Mouse (Mus musculus) natural killer cell, adult 2 months (primary cell): ENCODE results near the gene Hus1b.

Experiments used
- DNase-seq, 2 experiments: peaks; one replicate each; pipeline ENCODE4 v3.0.0; 2022; ENCODE audit warnings: low spot score in 2 of 2

Hus1b gene

DNA sequence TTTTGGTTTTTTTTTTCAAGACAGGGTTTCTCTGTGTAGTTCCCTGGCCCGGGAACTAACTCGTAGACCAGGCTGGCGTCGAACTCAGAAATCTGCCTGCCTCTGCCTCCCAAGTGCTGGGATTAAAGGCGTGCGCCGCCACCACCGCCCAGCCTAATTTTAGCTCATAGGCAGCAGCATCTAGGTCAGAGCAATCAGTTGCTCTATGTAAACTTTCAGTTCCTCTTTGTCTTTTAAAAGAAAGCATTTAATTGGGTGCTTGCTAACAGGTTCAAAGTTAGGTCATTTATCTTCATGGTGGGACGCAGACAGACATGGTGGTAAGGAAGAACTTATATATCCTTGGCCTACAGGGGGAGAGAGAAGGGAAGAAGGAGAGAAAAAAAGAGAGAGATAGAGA, 1.6 kb upstream of the Hus1b start:
- no peak for DNase-seq

DNA sequence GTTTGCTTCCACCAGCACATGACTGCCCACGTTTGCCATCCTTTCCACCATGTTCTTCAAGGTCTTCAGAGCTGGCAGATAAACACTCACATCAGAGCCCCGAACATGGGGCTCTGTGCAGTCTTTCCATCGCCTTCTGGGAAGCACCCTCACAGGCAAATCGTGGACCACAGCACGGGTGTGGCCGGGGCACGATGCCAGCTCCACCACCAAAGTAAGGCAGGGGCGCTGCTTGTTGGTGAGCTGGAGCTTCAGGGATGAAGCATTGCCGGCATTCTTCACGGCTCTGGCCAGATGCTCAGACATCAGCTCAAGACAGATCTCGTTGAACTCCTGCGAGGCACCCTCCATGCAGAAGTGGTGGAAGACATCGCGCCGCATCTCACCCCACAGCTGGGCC, 430 bp downstream of the Hus1b start:
- DNase-seq = no peak

DNA sequence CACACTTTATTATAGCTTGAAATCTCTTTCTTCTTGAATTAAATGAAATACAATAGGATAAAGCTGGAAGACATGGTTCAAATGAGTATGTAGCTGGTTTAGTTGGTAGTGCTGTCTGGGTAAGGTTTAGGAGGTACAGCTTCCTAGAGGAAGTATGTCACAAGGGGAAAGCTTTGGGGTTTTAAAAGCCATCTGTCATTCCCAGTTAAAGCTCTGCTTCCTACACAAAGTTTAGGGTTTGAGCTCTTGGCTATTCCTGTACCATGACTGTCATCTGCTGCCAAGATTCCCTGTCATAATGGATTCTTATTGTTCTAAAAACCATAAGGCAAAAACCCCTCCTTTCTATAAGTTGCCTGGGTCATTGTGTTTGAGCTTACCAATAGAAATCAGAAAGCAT, 1.8 kb downstream of the Hus1b start:
- no peak for DNase-seq

DNA sequence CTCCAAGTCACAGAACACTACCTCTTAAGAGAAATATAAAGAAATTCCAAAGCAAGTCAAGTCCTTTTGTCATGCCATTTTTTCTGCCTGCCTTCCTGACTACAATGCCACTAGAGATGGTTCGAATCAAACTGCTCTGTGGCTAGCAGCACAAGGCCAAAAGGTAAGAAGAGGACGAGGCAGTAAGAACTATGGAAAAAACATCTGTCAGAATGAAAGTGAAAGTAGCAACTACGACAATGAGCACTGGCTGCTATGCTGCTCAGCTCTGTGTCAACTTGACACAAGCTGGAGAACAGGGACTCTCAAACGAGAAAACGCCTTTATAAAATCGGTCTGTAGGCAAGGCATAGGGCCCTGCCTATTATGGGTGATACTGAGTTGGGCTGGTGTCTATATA, 14.6 kb downstream of the Hus1b start:
- peak in 1 of 2 experiments; percentile 42 for DNase-seq

DNA sequence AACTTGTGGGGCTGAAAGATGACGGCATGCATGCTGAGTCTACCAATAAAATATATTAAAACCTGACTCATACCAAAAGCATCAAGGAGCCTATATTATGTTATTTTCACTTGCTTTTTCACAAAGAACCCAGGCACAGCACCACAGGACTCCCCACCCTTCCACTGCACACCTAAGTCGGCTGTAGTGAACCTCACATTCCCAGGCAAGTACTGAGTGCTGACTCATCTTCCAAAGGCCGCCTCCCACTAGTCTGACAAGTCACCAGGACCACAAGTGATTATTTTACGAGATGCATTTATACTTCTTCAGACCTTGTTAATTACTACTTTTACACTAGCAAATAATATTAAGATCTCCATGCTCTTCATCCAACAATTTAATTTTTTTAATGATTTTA, 15.9 kb downstream of the Hus1b start:
- DNase-seq = no peak

DNA sequence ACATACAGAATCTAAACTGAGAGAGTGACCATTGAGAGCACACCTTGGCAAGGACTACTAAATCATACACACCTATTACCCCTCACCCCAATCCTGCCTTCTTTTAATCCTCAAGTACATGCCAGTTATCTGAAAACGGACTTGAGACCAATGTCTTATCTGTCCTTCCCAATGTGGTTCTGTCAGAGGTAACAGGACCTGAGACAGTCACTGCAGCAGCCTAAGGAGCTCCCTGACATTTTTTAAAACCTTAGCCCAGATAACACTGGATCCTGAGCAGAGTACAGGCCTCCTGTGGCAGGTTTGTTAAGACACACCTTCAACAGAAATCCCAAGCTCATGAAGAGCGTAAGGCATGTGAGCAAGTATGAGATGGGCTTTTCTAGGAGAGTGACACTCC, 18.4 kb downstream of the Hus1b start:
- no peak for DNase-seq

DNA sequence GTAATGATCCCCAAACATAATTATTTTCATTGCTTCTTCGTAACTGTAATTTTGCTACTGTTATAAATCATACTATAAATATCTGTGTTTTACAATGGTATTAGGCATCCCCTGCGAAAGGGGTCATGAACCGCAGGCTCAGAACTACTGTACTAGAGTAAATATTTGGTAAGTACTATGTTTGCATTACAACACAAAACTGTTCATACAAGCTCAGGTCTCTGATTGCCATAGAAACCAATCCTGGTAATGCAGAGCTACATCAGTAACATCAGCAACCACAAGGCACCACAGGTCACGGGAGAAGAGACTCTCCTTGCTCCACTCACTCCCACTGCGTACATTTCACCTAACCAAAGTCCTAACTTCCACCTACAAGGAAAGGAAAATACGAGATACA, 23.3 kb downstream of the Hus1b start:
- DNase-seq = no peak

DNA sequence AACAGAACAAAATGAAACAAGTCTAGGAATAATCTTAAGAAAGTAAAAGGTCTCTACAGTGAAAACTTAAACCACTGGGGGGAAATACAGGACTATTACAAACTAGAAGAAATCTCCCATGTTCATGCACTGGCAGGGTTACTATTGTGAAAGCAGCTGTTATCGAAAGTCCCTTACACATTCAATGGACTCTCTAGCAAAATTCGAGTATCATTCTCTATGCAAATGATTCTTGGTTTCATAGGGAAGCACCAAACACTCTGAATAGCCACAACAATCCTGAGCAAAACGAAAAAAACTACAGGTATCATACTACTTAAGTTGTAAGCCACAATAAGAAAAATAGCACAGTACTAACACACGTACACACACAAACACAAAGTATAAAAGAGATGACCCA, 25.6 kb downstream of the Hus1b start:
- DNase-seq = no peak

DNA sequence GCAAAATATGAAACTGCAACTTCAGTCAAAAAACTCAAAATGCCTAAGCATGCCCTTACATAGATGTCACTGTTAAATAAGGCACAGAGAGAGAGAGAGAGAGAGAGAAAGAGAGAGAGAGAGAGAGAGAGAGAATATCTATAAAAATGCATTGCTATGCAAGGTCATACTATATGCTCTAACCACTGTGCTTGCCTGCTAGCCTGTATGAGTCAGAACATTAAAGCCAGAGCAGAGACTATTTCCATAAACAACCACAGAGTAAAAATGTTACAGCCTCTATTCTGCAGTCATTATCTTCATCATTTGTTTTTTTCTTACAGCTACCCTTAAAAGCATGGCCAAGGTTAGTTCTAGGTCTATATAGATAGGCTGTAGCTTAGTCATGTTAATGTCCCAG, 33.8 kb downstream of the Hus1b start:
- DNase-seq = no peak

DNA sequence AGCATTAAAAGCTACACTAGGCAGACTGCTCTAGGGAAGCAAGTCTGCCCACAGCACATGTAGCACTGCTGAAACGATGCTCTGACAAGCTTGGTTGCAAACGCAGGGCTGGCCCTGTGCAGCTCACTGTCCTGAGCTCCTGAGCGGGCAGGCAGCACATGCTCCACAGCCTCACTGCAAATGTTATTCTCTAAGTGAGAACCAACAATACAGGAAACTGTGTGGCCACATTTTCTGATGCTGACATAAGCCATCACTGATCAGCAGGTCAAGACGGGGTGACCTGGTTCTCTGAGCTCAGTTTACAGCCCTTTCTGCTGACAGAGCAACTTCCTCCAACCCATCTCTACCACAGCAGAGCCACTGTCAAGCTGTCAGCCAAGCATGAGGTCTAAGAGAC, 34.5 kb downstream of the Hus1b start:
- DNase-seq = peak; percentile 33 to 64

DNA sequence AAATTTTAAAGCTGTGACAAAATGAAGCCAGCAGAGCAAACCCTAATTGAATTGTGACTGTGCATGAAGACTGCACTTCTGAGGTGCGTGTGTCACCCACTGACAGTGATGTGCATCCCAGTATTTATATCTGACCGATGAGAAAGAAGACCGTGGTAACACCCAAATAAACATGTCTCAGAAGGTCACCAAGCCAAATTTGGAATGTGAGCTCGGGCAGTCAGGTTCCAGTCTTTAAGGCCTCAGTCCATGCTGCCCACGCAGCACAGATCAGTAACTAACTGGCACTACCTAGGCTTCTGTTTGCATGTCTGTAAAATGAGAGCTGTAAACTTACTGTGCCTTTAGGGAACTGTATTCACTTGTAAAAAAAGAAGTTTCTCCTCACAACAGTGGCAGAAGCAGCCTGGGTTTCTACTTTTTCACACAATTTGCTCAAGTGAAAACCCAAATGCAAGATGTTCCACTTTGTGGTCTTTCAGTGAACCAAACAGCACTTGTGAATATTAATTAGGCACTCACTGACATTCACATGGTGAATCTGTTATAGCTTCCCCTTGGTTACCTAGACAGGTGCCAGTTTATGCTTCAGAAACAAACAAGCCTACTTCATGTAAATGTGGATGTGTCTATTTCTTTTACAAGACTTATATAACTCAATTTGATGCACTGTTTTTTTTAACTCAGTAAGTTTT, 35.5 kb downstream of the Hus1b start:
- DNase-seq = peak in 1 of 2 experiments; percentile 20

DNA sequence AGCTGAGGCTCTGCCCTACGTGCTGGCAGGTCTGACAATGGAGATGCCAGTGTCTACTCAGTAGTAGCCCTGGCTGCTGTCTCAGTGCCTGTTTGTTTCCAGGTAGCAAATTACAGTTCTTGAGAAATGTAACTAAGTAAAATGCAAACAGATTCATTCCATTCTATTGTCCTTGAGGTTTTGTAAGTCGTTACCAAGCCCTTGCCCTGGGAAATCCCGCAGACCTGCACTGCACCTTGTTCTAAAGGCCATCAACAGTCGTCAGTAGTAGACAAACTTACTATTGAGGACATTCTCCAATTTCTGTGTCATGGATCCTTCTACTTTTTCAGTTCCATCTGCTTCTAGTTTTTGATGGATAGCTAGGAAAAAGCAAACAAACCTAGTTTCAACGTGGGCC, 36.7 kb downstream of the Hus1b start:
- DNase-seq = no peak

DNA sequence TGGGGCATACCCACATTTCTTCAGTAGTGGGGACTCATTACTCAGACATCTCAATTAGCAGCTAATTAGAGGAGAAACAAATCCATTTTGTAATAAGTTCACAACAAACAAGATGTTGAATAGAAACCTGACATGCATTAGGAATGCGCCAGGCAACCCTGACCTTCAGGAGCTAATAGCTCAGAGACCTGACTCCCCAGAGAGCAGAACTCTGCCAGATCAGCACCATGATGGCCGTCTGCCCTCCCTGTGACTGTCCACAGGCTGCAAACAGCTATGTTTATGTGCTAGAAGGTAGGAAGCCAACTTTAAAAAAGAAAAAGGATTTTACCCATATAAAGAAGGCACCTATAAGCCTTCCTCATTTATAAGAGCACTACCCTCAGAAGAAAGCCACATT, 45.3 kb downstream of the Hus1b start:
- no peak for DNase-seq

DNA sequence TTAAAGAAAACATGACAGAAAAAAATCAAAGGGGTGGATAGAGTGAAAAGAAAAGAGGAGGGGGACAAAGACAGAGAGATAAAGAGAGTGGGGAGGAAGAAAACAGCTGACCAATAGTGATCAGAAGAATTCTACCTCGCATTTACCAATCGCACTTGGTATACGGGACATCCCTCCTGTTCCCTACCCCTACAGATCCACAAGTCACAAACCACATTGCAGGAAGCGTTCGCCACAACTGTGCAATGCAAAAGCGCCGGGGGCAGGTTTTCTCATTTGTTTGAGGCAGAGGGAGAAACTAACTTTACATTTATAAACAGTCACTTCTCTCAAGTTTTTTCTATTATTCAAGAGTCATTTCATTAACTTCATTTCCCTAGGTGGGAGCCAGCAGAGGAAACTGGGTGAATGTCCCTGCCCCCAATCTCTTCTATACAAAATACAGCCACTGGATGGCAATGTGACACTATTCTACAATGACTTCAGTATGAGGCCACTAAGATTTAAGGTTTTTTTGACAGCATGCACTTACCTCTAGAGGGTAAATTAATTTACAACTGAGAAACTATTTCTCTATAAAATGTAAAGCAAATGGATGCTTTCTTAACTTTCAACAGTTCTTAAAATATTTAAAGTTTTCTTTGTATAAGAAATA, 46.0 kb downstream of the Hus1b start:
- DNase-seq = no peak
